Mouse (Mus musculus) ES-Bruce4 (cell line): Measurements from ENCODE around the gene Slc7a1. TPM values are rescaled to one million over a fixed set of nuclear protein-coding genes. Genes with fewer than 3 reads are reported as not detected.

ENCODE experiments used
- H3K27ac ChIP-seq: 2 replicates; pipeline ENCODE4 v1.5.1; 2012; ENCODE audit warnings: low read length, inconsistent platforms; ENCODE audit not compliant: insufficient read depth
- H3K27me3 ChIP-seq: 2 replicates; pipeline ENCODE4 v1.6.1; 2012; ENCODE audit warnings: mild to moderate bottlenecking, low read length, inconsistent platforms; ENCODE audit not compliant: control insufficient read depth, poor library complexity, insufficient read depth, severe bottlenecking
- H3K36me3 ChIP-seq: 2 replicates; pipeline ENCODE4 v1.6.1; 2012; ENCODE audit warnings: inconsistent platforms, mild to moderate bottlenecking, low read length, moderate library complexity; ENCODE audit not compliant: control insufficient read depth, poor library complexity, insufficient read depth, severe bottlenecking
- H3K4me1 ChIP-seq: one replicate; pipeline ENCODE4 v1.8.1; 2011; ENCODE audit warnings: low read length; ENCODE audit not compliant: control insufficient read depth, insufficient read depth
- H3K4me3 ChIP-seq: 2 replicates; pipeline ENCODE4 v1.5.1; 2011; ENCODE audit warnings: low read depth, mild to moderate bottlenecking, low read length
- H3K9ac ChIP-seq: 2 replicates; pipeline ENCODE4 v1.6.1; 2012; ENCODE audit warnings: low read depth, mild to moderate bottlenecking, inconsistent platforms; ENCODE audit not compliant: poor library complexity, severe bottlenecking
- H3K9me3 ChIP-seq: replicated peaks from 2 replicates; pipeline ENCODE4 v1.6.1; 2012; ENCODE audit warnings: mild to moderate bottlenecking, low read length, inconsistent platforms; ENCODE audit not compliant: control insufficient read depth, poor library complexity, insufficient read depth, severe bottlenecking
- CTCF ChIP-seq: IDR thresholded peaks from one replicate; pipeline ENCODE4 v1.8.1; 2011; ENCODE audit warnings: low read depth, low read length
- EP300 ChIP-seq: IDR thresholded peaks from 2 replicates; pipeline ENCODE4 v1.6.1; 2011; ENCODE audit warnings: low read depth, low read length; ENCODE audit not compliant: insufficient read depth
- POLR2A ChIP-seq: IDR thresholded peaks from one replicate; pipeline ENCODE4 v1.8.1; 2011; ENCODE audit warnings: low read length; ENCODE audit not compliant: insufficient read depth
- polyA plus RNA-seq: library from polyadenylated mRNA; stranded (reverse); fragments of >200 nt; gene quantifications from 2 replicates; pipeline ENCODE4 v1.2.4, GENCODE M21; 2011; ENCODE audit warnings: low read depth; ENCODE audit not compliant: missing spikeins, insufficient read depth, insufficient read length

The Slc7a1 gene
- polyA plus RNA-seq, 1 experiment, result 27.1 TPM

GRCm38 (mm10) chr5:148381083-148381482 is 18.6 kb downstream of the Slc7a1 start:
- Histone ChIP-seq H3K9ac (no peak overlapping the region), H3K27ac (no peak overlapping the region), H3K4me3 (no peak overlapping the region), H3K9me3 (no peaks in the 10 kb centered on the region), H3K4me1 (peaks cover 1% of the 10 kb centered on the region), H3K36me3 (no peaks in the 10 kb centered on the region), H3K27me3 (no peaks in the 10 kb centered on the region)
- TF ChIP-seq EP300 (no peak), POLR2A (no peak), CTCF (no peak)

- no peak for TF ChIP-seq POLR2A
- TF ChIP-seq CTCF, result no peak
- TF ChIP-seq EP300, result no peak
- Histone ChIP-seq H3K9ac (no peak overlapping the region), H3K27me3 (no peaks in the 10 kb centered on the region), H3K36me3 (no peaks in the 10 kb centered on the region), H3K9me3 (no peaks in the 10 kb centered on the region), H3K4me1 (no peaks in the 10 kb centered on the region), H3K27ac (no peak overlapping the region), H3K4me3 (no peak overlapping the region)
These were observed 19.5 kb downstream of the Slc7a1 start for GRCm38 (mm10) chr5:148380246-148380504.

GRCm38 (mm10) chr5:148379455-148380245 is 20.1 kb downstream of the Slc7a1 start:
- Histone ChIP-seq H3K9ac (no peak overlapping the region), H3K36me3 (no peaks in the 10 kb centered on the region), H3K27me3 (no peaks in the 10 kb centered on the region), H3K4me3 (no peak overlapping the region), H3K9me3 (no peaks in the 10 kb centered on the region), H3K27ac (no peak overlapping the region), H3K4me1 (no peaks in the 10 kb centered on the region)
- no peak for TF ChIP-seq EP300
- peak; percentile 70 for TF ChIP-seq CTCF

- H3K4me1 ChIP-seq, result peaks cover 4% of the 10 kb centered on the region
- no peaks in the 10 kb centered on the region for H3K36me3 ChIP-seq
- no peak overlapping the region for H3K9ac ChIP-seq
- no peaks in the 10 kb centered on the region for H3K27me3 ChIP-seq
- TF ChIP-seq POLR2A (no peak), EP300 (no peak), CTCF (no peak)
- H3K27ac ChIP-seq, result no peak overlapping the region
- H3K4me3 ChIP-seq, result no peak overlapping the region
- no peaks in the 10 kb centered on the region for H3K9me3 ChIP-seq
These were observed 21.0 kb downstream of the Slc7a1 start for GRCm38 (mm10) chr5:148378707-148379106.

GRCm38 (mm10) chr5:148378232-148378508 is 21.5 kb downstream of the Slc7a1 start:
- Histone ChIP-seq H3K27ac (no peak overlapping the region), H3K9me3 (no peaks in the 10 kb centered on the region), H3K36me3 (no peaks in the 10 kb centered on the region), H3K9ac (no peak overlapping the region), H3K27me3 (no peaks in the 10 kb centered on the region), H3K4me1 (peaks cover 5% of the 10 kb centered on the region), H3K4me3 (no peak overlapping the region)
- TF ChIP-seq POLR2A, result no peak
- TF ChIP-seq EP300, result no peak
- TF ChIP-seq CTCF, result no peak

- H3K4me1 ChIP-seq, result peaks cover 7% of the 10 kb centered on the region
- H3K4me3 ChIP-seq, result no peak overlapping the region
- no peaks in the 10 kb centered on the region for H3K36me3 ChIP-seq
- TF ChIP-seq CTCF (no peak), EP300 (no peak), POLR2A (no peak)
- no peak overlapping the region for H3K9ac ChIP-seq
- H3K27me3 ChIP-seq, result no peaks in the 10 kb centered on the region
- no peak overlapping the region for H3K27ac ChIP-seq
- H3K9me3 ChIP-seq, result no peaks in the 10 kb centered on the region
These were observed 22.1 kb downstream of the Slc7a1 start for GRCm38 (mm10) chr5:148377439-148378231.
